Mouse (Mus musculus): ENCODE measurements around the gene Bcar3. TPM values are rescaled to one million over a fixed set of nuclear protein-coding genes. Genes with fewer than 3 reads are reported as not detected.

Bcar3 gene
- polyA plus RNA-seq, 1 experiment from 2014 or later: 16.9 TPM

DNA sequence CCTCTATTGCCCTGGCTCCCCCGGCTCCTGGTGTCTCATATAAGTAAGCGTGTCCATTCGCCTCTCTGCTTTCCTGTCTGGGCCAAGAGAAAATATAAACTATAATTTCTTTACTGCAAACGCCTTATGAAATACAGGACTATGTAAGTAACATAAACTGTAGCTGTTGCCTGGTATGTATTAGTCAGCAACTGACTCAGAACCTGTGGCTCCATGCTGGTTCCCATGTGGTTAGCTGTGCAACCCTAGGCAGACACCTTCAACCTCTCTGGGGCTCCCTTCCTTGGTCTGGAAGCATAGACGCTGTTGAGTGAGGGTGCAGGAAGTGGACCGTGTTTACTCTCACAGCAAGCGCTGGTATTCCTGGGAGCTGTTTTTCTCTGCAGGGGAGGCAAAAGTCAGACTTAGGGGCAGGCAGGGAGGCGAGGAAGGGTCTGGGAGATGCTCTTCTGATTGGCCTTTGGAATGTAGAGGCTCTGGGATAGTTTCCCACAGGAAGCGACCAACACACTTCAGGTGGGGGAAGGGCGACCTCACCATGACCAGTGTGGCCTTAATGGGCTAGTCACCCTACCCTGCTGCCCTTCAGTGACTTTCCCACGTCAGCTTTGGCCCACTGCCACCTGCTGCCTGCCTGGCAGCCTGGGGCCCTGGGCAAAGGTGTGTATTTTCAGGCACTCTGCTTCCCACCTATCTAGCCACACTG, 215.8 kb downstream of the Bcar3 start:
- no peak overlapping the region for H3K4me2 ChIP-seq (ENCODE audit: low read depth, low read length)
- H3K9ac ChIP-seq (ENCODE audit: low read length): no peak overlapping the region
- no peaks in the 10 kb centered on the region for H3K27me3 ChIP-seq (ENCODE audit: control insufficient read depth, insufficient read depth, low read depth, low read length)
- H3K4me1 ChIP-seq (replicated peaks; ENCODE audit: control insufficient read depth, insufficient read depth, low read length): peaks cover 8% of the 10 kb centered on the region
- H3K9me3 ChIP-seq (ENCODE audit: control insufficient read depth, low read length): no peaks in the 10 kb centered on the region
- 0 out of 2 replicates have a peak, but pooled peaks cover 2% of the 10 kb centered on the region for H3K36me3 ChIP-seq (ENCODE audit: control insufficient read depth, insufficient read depth, low read length)
- peak overlapping the region; percentile 43 for H3K27ac ChIP-seq (ENCODE audit: low read length)
- H3K4me3 ChIP-seq (ENCODE audit: low read length): no peak overlapping the region
- 51% methylated on average over 11 of the region's 11 CpGs for WGBS
- ATAC-seq (ENCODE audit: low read depth): peak; percentile 16; the same call in 1 of the 2 replicates

DNA sequence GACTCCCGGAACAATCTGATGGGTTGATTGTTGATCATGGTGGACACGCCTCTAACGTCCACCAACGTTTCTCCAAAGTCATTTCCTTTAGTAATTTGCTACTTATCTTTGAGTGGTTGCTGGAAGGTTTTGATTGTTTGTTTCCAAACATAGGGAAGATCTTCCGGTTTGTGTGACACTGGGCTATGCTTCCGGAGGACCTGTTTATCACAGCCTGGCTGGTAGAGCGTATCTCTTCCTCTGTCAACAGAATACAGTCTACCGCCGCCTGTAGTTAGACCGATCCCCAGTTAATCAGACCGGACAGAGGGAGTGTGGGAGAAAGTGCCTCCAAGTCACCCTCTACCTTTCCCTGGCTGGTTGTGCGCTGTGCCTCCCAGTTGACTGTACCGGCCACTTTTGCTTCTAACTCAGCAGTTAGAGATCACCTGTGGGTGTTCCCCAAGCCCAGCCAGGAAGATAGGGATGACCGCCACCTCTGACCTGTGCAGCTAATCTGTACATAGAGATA, 216.4 kb downstream of the Bcar3 start:
- H3K9me3 ChIP-seq (ENCODE audit: control insufficient read depth, low read length): no peaks in the 10 kb centered on the region
- ATAC-seq (ENCODE audit: low read depth): no peak
- peak overlapping the region; percentile 43 for H3K27ac ChIP-seq (ENCODE audit: low read length)
- H3K27me3 ChIP-seq (ENCODE audit: control insufficient read depth, insufficient read depth, low read depth, low read length): no peaks in the 10 kb centered on the region
- no peak overlapping the region for H3K4me3 ChIP-seq (ENCODE audit: low read length)
- 0 out of 2 replicates have a peak, but pooled peaks cover 2% of the 10 kb centered on the region for H3K36me3 ChIP-seq (ENCODE audit: control insufficient read depth, insufficient read depth, low read length)
- no peak overlapping the region for H3K9ac ChIP-seq (ENCODE audit: low read length)
- H3K4me1 ChIP-seq (replicated peaks; ENCODE audit: control insufficient read depth, insufficient read depth, low read length): peaks cover 8% of the 10 kb centered on the region
- H3K4me2 ChIP-seq (ENCODE audit: low read depth, low read length): no peak overlapping the region
- 61% methylated on average over 14 of the region's 14 CpGs for WGBS

DNA sequence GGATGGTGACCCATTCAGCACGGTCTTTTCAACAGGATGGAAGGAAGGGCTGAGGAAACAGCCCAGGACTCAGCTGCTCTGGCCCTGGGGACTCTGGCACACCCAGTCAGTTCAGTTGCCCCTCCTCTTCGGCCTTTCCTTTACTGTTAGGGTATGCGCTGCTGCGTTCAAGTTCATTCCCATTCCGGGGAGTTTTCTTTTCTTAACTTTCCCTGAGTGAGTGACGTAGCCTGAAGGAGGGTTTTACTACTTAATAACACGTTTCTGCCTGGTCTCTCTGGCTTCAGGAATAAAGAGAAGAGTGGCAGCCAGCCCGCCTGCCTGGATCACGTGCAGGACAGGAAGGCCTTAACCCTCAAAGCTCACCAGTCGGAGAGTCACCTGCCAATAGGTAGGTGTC, 217.0 kb downstream of the Bcar3 start:
- Histone ChIP-seq H3K27ac (ENCODE audit: low read length) (no peak overlapping the region), H3K4me2 (ENCODE audit: low read depth, low read length) (no peak overlapping the region), H3K9ac (ENCODE audit: low read length) (no peak overlapping the region), H3K4me3 (ENCODE audit: low read length) (no peak overlapping the region), H3K27me3 (ENCODE audit: control insufficient read depth, insufficient read depth, low read depth, low read length) (no peaks in the 10 kb centered on the region), H3K4me1 (replicated peaks; ENCODE audit: control insufficient read depth, insufficient read depth, low read length) (peaks cover 8% of the 10 kb centered on the region), H3K36me3 (ENCODE audit: control insufficient read depth, insufficient read depth, low read length) (0 out of 2 replicates have a peak, but pooled peaks cover 2% of the 10 kb centered on the region), H3K9me3 (ENCODE audit: control insufficient read depth, low read length) (no peaks in the 10 kb centered on the region)
- ATAC-seq (ENCODE audit: low read depth): no peak
- WGBS: 66% methylated on average over 10 of the region's 10 CpGs

DNA sequence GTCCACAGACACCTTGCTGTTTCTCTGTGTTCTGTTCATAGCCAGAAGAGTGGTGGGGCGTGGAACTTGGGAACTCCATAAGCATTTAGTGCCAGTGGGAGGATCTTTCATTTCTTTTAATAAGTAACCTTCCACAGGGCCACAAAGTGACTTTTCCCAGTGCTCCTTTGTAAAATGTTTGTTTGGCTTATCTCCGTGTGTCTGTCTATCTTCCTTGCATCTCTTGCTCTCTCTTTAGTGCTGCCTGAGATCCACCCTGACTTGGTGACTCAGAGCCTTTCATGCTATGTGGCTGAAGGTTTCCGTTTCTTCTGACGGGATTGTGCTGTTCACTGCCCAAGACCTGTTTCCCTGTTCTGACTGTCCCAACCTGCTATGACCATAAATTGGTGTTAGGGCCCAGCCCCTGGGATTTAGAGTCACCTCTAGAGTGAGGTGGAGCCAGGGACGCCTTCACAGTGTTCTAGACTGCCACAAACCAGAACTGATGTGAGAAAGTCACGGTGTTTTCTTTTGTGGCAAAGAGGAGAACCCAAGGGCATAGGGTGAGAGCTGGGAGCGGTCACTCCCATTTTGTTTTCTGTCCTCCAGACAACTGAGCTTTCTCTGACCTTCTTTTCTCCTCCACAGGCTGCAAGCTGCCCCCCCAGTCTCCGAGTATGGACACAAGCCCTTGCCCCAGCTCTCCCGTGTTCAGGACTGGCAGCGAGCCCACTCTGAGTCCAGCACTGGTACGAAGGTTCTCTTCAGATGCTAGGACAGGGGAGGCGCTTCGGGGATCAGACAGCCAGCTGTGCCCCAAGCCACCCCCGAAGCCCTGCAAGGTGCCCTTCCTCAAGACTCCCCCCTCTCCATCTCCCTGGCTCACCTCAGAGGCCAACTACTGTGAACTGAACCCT, 218.0 kb downstream of the Bcar3 start:
- no peak for ATAC-seq (ENCODE audit: low read depth)
- WGBS: 73% methylated on average over 14 of the region's 14 CpGs
- peaks cover 8% of the 10 kb centered on the region for H3K4me1 ChIP-seq (replicated peaks; ENCODE audit: control insufficient read depth, insufficient read depth, low read length)
- H3K27ac ChIP-seq (ENCODE audit: low read length): no peak overlapping the region
- H3K36me3 ChIP-seq (ENCODE audit: control insufficient read depth, insufficient read depth, low read length): 0 out of 2 replicates have a peak, but pooled peaks cover 2% of the 10 kb centered on the region
- H3K27me3 ChIP-seq (ENCODE audit: control insufficient read depth, insufficient read depth, low read depth, low read length): no peaks in the 10 kb centered on the region
- H3K4me3 ChIP-seq (ENCODE audit: low read length): no peak overlapping the region
- no peaks in the 10 kb centered on the region for H3K9me3 ChIP-seq (ENCODE audit: control insufficient read depth, low read length)
- no peak overlapping the region for H3K9ac ChIP-seq (ENCODE audit: low read length)
- no peak overlapping the region for H3K4me2 ChIP-seq (ENCODE audit: low read depth, low read length)

DNA sequence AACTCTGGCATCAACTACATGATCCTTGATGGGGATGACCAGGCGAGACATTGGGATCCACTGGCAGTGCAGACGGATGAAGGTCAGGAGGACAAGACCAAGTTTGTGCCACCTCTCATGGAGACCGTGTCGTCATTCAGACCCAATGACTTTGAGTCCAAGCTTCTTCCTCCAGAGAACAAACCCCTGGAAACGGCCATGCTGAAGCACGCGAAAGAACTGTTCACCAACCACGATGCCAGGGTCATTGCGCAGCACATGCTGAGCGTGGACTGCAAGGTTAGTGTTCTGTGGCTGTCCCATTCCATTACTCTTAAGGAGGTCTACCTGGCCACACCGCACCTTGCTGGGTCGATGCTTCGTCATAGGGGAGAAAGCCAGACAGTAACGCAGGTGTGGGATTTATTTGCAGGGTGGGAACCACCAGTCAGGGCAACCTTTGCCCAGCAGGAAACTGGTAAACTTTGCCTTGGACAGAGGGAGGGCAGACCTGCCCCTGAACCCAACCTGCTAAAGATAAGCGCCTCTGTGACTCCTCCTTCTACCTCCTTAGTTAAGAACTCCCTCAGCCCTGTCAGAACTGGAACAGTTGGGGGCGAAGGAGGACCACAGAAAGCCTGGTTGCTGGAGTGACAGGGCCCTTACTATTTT, 218.9 kb downstream of the Bcar3 start:
- no peaks in the 10 kb centered on the region for H3K27me3 ChIP-seq (ENCODE audit: control insufficient read depth, insufficient read depth, low read depth, low read length)
- H3K9ac ChIP-seq (ENCODE audit: low read length): no peak overlapping the region
- no peak overlapping the region for H3K27ac ChIP-seq (ENCODE audit: low read length)
- H3K4me1 ChIP-seq (replicated peaks; ENCODE audit: control insufficient read depth, insufficient read depth, low read length): peaks cover 8% of the 10 kb centered on the region
- H3K4me3 ChIP-seq (ENCODE audit: low read length): no peak overlapping the region
- no peaks in the 10 kb centered on the region for H3K9me3 ChIP-seq (ENCODE audit: control insufficient read depth, low read length)
- no peak for ATAC-seq (ENCODE audit: low read depth)
- 92% methylated on average over 16 of the region's 16 CpGs for whole genome bisulfite sequencing
- 0 out of 2 replicates have a peak, but pooled peaks cover 2% of the 10 kb centered on the region for H3K36me3 ChIP-seq (ENCODE audit: control insufficient read depth, insufficient read depth, low read length)
- H3K4me2 ChIP-seq (ENCODE audit: low read depth, low read length): no peak overlapping the region

DNA sequence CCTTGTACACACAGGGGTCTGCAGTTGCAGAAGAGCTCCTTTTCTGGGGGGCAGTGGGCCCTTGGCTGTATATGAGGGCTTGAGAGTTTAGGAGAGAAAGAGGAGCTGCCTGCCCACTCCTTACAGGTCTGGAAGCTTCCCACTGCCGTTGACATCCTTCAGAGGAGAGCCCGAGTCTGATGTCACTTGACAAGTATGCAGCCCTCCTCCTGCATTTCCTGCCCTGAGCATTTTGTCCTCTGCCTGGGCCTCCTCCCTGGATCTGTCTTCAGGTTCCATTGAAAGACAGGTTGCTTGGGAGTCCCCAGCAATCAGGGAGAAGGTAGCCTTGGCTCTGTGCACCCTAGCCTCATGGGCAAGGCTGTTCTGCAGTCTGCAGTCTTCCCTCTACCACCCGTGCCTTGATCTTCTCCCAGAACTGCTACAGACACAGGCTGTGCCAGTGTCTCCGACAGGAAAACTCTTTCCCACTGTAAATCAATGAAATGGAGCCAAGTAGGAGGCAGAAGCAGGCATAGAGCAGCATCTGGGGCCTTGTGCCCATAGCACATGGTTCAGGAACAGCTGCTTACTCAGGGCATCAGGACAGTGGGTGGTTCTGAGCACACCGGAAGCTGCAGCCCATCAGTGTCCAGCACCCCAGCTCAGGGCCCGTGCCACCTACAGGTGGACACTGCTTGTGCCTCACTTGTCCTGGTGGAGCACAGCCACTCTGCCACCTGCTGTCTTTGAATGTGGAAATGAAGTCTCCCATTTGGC, 221.8 kb downstream of the Bcar3 start:
- WGBS: 48% methylated on average over 6 of the region's 6 CpGs
- Histone ChIP-seq H3K27me3 (ENCODE audit: control insufficient read depth, insufficient read depth, low read depth, low read length) (no peaks in the 10 kb centered on the region), H3K36me3 (ENCODE audit: control insufficient read depth, insufficient read depth, low read length) (0 out of 2 replicates have a peak, but pooled peaks cover 2% of the 10 kb centered on the region), H3K4me2 (ENCODE audit: low read depth, low read length) (no peak overlapping the region), H3K27ac (ENCODE audit: low read length) (no peak overlapping the region), H3K9ac (ENCODE audit: low read length) (no peak overlapping the region), H3K4me3 (ENCODE audit: low read length) (no peak overlapping the region), H3K9me3 (ENCODE audit: control insufficient read depth, low read length) (no peaks in the 10 kb centered on the region), H3K4me1 (replicated peaks; ENCODE audit: control insufficient read depth, insufficient read depth, low read length) (no peaks in the 10 kb centered on the region; the same call in 1 of the 2 replicates)
- no peak for ATAC-seq (ENCODE audit: low read depth)

DNA sequence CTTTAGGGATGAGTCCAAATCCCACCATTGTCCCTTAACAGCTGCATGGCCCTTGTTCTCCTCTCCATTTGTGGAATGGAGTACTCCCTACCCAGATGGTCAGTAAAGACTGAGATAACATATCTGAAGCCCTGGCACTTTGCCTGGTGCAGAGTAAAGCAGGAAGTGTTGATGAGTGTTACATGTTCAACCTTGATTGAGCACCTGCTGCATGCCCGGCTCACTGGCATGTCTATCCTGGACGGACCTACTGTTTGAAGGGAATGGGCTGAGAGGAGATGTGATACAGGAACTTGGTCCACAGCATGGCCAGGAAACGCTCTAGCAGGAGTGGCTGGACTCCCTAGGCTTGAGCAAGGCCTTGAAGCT, 222.4 kb downstream of the Bcar3 start:
- Histone ChIP-seq H3K4me3 (ENCODE audit: low read length) (no peak overlapping the region), H3K27ac (ENCODE audit: low read length) (no peak overlapping the region), H3K4me1 (replicated peaks; ENCODE audit: control insufficient read depth, insufficient read depth, low read length) (no peaks in the 10 kb centered on the region; the same call in 1 of the 2 replicates), H3K27me3 (ENCODE audit: control insufficient read depth, insufficient read depth, low read depth, low read length) (no peaks in the 10 kb centered on the region), H3K36me3 (ENCODE audit: control insufficient read depth, insufficient read depth, low read length) (0 out of 2 replicates have a peak, but pooled peaks cover 2% of the 10 kb centered on the region), H3K9me3 (ENCODE audit: control insufficient read depth, low read length) (no peaks in the 10 kb centered on the region), H3K4me2 (ENCODE audit: low read depth, low read length) (no peak overlapping the region), H3K9ac (ENCODE audit: low read length) (no peak overlapping the region)
- 49% methylated on average over 3 of the region's 3 CpGs for WGBS
- ATAC-seq (ENCODE audit: low read depth): no peak

DNA sequence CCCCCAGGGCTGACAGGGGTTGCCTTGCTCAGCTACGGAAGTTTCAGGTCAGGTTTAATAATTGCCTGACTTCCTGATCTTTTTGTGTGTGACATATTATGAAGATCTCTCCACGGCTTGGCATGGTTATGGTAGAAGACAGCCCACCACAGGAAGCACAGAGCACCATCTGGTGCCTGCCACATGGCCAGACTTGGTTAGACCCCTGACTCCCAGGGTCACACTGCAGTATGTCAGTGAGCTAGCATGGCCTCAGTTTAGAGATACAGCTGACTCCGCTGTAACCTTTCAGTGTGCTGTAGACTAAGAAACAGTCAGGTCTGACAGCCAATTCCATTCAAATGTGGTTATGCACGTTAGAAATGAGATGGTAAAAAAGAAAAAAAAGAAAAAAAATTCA, 223.8 kb downstream of the Bcar3 start:
- H3K27ac ChIP-seq (ENCODE audit: low read length): no peak overlapping the region
- WGBS: 72% methylated on average over 4 of the region's 4 CpGs
- H3K9ac ChIP-seq (ENCODE audit: low read length): no peak overlapping the region
- no peak overlapping the region for H3K4me2 ChIP-seq (ENCODE audit: low read depth, low read length)
- no peaks in the 10 kb centered on the region for H3K36me3 ChIP-seq (ENCODE audit: control insufficient read depth, insufficient read depth, low read length)
- no peak overlapping the region for H3K4me3 ChIP-seq (ENCODE audit: low read length)
- no peaks in the 10 kb centered on the region for H3K27me3 ChIP-seq (ENCODE audit: control insufficient read depth, insufficient read depth, low read depth, low read length)
- ATAC-seq (ENCODE audit: low read depth): 0 out of 2 replicates have a peak, but pooled peaks have one; percentile 16
- H3K4me1 ChIP-seq (replicated peaks; ENCODE audit: control insufficient read depth, insufficient read depth, low read length): no peaks in the 10 kb centered on the region; the same call in 1 of the 2 replicates
- H3K9me3 ChIP-seq (ENCODE audit: control insufficient read depth, low read length): no peaks in the 10 kb centered on the region
